Mouse (Mus musculus): ENCODE measurements around the gene Zfp26.

Gene Zfp26

DNA sequence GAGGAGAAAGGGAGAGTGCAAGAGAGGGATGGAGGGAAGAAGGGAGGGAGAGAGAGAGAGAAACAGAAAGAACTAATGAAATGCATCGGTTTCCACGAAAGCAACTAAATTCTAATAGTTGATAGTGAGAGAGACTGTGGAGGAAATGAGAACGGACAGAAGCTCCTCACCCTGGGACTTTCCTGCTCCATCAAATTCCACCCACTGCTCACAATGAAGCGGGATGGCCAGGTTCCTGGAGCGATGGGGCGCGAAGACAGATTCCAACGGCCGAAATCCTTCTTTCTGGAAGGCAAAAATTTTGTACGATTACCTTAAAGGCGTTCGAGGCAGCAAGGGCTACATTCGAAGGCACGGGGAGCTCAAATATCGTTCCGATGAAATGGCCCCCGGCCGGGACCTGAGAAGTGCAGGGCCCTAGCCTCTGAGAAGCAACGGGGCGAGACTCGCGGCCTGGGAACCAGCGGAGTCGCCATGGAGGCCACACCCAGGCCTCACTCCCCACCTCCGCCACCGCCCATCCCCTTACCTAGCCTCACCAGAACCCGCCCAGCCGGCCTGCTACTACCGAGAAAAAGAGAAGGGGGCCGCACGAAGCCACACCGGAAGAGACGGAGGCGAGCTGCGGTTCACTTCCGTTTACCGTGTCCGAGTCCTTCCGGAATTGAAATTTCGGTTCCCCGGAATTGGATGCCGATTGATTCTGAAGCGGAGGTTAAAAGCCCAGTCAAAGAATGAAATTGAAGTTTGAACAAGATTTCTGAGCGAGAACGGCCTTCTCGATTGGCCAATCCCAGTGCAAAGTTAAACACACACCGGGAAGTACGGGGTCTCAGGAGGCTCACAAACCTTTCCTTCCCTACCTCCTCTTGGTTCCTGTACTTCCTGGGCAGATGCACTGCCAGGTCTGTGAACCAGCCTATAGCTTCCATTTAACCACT, at the start of gene Zfp26:
Gene Zfp26 (minus strand): TSS at position 786 of the 941 bp plus-strand sequence.
- peak; percentile 70 to 71 for DNase-seq (ENCODE audit: low spot score in 2 of 2)

- no peak for DNase-seq (ENCODE audit: low spot score in 2 of 2)
Measured at GRCm38 (mm10) chr9:20509676-20510075, 49.7 kb upstream of the Zfp26 start.

DNA sequence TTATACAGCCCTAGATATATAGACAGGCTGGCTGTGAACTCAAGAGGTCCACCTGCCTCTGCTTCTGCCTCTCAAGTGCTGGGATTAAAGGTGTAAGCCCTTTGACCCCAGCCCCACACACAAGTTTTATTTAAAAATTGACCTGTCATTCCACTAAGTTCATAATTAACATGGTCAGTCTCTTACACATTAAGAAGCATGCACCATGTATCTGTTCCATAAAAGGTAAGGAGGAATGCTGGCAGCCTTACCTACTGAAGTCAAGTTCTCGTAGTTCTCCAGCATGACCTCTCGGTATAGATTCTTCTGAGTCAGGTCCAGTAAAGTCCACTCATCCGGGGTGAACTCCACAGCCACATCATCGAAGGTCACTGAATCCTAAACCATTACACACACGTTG, 44.8 kb upstream of the Zfp26 start:
- no peak for DNase-seq (ENCODE audit: low spot score in 2 of 2)

DNA sequence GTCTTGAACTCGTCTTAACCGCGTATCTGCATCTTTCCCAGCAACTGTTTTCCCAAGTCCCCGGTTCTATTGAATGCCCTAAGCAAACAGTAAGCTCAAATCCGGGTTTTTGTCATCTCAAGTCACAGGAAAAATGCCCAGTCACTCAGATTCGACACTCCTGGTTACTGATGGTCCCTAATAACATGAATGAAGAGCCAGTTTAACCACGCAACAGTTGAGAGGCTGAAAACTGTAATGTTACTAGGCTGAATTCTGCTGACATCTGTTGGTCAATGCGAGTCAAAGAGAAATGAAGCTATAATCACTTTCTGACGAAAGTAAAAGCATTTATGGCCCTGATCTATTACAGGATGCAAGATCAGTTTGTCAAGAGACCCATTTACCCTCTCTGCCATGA, 33.3 kb upstream of the Zfp26 start:
- DNase-seq (ENCODE audit: low spot score in 2 of 2) = peak in 1 of 2 experiments; percentile 18

- peak; percentile 73 to 78 for DNase-seq (ENCODE audit: low spot score in 2 of 2)
Measured at GRCm38 (mm10) chr9:20492527-20493233, 32.7 kb upstream of the Zfp26 start, which contains the start of gene Zfp426. Gene Zfp426, minus strand, starts transcription at chr9:20492746.

DNA sequence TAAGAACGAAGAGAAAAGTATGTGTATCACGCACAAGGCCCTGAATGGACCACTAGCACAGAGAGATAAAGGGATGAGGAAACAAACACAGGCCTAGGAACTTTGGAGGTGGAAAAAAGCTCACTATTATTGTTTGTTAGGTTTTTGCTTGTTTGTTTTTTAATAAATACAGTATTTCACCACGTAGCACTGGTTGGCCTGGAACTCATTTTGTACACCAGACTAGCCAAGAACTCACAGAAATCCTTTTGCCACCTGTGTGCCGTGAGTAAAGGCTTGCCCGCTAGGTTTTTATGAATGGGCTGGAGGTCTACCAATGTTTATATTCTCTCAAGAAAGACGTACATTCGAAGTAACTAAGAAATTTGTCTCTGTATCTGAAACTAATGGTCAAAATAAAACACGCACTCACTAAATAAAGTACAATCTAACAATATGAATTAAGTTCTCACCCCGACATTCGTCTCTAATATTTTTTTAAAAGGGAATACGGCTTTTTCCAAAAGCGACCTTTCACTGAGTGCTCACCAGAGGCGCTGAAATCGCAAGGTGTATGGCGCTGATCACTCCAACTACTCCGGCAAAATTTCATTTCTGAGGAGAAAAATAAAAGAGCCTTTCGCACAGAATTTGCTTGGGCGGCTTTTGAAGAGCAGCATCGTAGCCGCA, 32.0 kb upstream of the Zfp26 start:
- DNase-seq (ENCODE audit: low spot score in 2 of 2) = no peak

- no peak for DNase-seq (ENCODE audit: low spot score in 2 of 2)
Measured at GRCm38 (mm10) chr9:20489536-20489935, 29.6 kb upstream of the Zfp26 start.

- no peak for DNase-seq (ENCODE audit: low spot score in 2 of 2)
Measured at GRCm38 (mm10) chr9:20479396-20479795, 19.4 kb upstream of the Zfp26 start.

DNA sequence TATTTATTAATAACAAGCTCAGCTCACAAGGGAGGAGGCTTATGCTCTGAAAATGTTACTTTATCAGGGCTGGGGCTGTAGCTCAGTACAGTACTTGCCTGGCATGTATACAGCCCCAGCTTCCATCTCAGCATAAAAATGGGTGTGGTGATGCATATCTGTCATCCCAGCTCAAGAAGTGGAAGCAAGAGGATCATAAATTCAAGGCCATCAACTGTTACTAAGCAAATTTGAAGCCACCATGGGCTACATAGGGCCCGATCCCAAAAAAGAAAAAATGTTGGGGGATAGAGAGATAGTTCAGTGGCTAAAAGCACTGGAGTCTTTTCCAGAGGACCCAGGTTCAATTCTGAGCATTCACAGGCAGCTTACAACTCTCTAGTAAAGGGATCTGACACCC, 16.7 kb upstream of the Zfp26 start:
- no peak for DNase-seq (ENCODE audit: low spot score in 2 of 2)

GRCm38 (mm10) chr9:20466761-20467442, 6.9 kb upstream of the Zfp26 start:
- peak in 1 of 2 experiments; percentile 35 for DNase-seq (ENCODE audit: low spot score in 2 of 2)

GRCm38 (mm10) chr9:20453647-20454046, 6.3 kb downstream of the Zfp26 start:
- no peak for DNase-seq (ENCODE audit: low spot score in 2 of 2)

DNA sequence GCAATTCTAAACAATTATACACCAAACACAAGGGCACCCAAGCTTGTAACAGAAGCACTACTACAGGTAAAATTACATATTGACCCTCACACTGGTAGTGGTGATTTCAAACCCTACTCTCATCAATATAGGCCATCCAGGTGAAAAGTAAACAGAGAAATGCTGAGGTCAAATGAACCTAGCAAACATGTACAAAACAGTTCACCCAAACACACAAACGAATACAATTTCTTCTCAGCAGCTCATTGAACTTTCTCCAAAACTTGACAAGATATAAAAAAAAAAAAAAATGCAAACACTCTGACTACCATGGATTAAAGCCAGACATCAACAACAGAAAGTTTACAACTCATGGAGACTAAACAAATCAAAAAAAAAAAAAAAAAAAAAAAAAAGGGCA, 8.5 kb downstream of the Zfp26 start:
- DNase-seq (ENCODE audit: low spot score in 2 of 2) = no peak

DNA sequence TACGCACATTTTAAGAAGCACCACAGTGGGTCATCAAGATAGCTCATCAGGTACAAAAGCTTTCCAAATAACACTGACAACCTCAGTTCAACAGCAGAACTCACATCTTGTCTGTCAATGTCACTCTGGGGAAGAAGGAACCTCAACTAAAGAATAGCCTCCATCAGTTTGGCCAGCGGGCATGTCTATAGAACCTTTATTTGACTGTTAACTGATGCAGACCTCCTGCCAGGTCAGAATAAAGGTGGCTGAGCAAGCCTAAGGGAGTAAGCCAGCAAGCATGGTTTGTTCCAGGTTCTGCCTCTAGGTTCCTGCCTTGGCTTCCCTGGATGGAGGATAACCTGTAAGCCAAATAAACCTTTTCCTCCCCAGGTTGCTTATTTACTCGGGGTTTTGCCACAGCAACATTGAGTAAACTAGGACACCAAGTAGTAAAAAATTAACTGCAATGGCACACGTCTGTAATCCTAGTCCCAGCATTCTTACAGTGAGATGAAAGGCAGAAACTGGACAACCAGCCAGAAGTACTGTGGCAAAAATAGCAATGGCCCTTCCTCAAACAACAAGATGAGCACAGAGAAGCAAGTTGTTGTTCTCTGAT, 16.7 kb downstream of the Zfp26 start:
- no peak for DNase-seq (ENCODE audit: low spot score in 2 of 2)

GRCm38 (mm10) chr9:20430004-20430403, 30.0 kb downstream of the Zfp26 start:
- no peak for DNase-seq (ENCODE audit: low spot score in 2 of 2)

DNA sequence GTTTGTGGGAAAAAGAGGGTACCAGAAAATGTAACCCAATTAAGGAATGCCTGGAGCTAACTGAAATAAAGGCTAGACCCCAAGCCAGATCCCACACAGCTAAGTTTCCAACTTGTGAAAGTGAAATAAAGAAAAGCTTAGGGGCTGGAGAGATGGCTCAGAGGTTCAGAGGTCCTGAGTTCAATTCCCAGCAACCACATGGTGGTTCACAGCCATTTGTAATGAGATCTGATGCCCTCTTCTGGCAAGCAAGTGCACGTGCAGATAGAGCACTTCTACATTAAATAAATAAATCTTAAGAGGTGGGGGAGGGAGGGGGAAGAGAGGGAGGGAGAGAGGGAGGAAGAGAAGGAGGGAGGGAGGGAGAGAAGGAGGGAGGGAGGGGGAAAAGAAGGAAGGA, 48.5 kb downstream of the Zfp26 start:
- DNase-seq (ENCODE audit: low spot score in 2 of 2) = no peak

GRCm38 (mm10) chr9:20409319-20409718, 50.6 kb downstream of the Zfp26 start:
- no peak for DNase-seq (ENCODE audit: low spot score in 2 of 2)

- no peak for DNase-seq (ENCODE audit: low spot score in 2 of 2)
Measured at GRCm38 (mm10) chr9:20385343-20385703, 74.6 kb downstream of the Zfp26 start.

GRCm38 (mm10) chr9:20384532-20385342, 75.2 kb downstream of the Zfp26 start, which contains the start of gene Zfp560:
Gene Zfp560, minus strand, starts transcription at chr9:20385177.
- DNase-seq (ENCODE audit: low spot score in 2 of 2) = peak; percentile 76 to 86

- DNase-seq (ENCODE audit: low spot score in 2 of 2) = no peak
Measured at GRCm38 (mm10) chr9:20383659-20384058, 76.3 kb downstream of the Zfp26 start.

Data from frontal cortex, postnatal 14 days (tissue).